Mouse (Mus musculus) kidney, postnatal 0 days (tissue): ENCODE data around the gene Emilin2. TPM values are rescaled to one million over a fixed set of nuclear protein-coding genes. Genes with fewer than 3 reads are reported as not detected.

Experiments used
- ATAC-seq: fragments of 200-750 bp; cut with Nextera tagmentation; replicated peaks from 2 replicates; pipeline ENCODE4 v1.8.0; 2017; ENCODE audit warnings: low read depth, moderate number of reproducible peaks, moderate TSS enrichment, moderate library complexity; ENCODE audit not compliant: low FRiP score
- DNase-seq: peaks from one replicate; pipeline ENCODE4 v3.0.0-alpha.2; 2016; ENCODE audit warnings: low spot score
- H3K27ac ChIP-seq: fragments of 300-500 bp; sonication (generic); 2 replicates; pipeline ENCODE4 v1.5.1; 2014; ENCODE audit warnings: mild to moderate bottlenecking
- H3K27me3 ChIP-seq: fragments of 300-500 bp; sonication (generic); 2 replicates; pipeline ENCODE4 v1.6.1; 2014; ENCODE audit warnings: low read length, mixed read lengths; ENCODE audit not compliant: insufficient read depth
- H3K36me3 ChIP-seq: fragments of 300-500 bp; sonication (generic); 2 replicates; pipeline ENCODE4 v1.6.1; 2014; ENCODE audit warnings: low read length, mixed read lengths; ENCODE audit not compliant: insufficient read depth
- H3K4me1 ChIP-seq: fragments of 300-500 bp; sonication (generic); replicated peaks from 2 replicates; pipeline ENCODE4 v1.6.1; 2014; ENCODE audit warnings: antibody characterized with exemption, low read length, mixed read lengths; ENCODE audit not compliant: insufficient read depth
- H3K4me2 ChIP-seq: fragments of 300-500 bp; sonication (generic); 2 replicates; pipeline ENCODE4 v1.6.1; 2014; ENCODE audit warnings: mild to moderate bottlenecking, low read length, moderate library complexity, mixed read lengths
- H3K4me3 ChIP-seq: fragments of 300-500 bp; sonication (generic); replicated peaks from 2 replicates; pipeline ENCODE4 v1.5.1; 2014; ENCODE audit warnings: low read depth, low read length
- H3K9ac ChIP-seq: fragments of 300-500 bp; sonication (generic); 2 replicates; pipeline ENCODE4 v1.6.1; 2014; ENCODE audit warnings: low read depth, low read length
- H3K9me3 ChIP-seq: fragments of 300-500 bp; sonication (generic); replicated peaks from 2 replicates; pipeline ENCODE4 v1.6.1; 2016; ENCODE audit warnings: low read length, inconsistent platforms, mixed read lengths
- CTCF ChIP-seq: IDR thresholded peaks from 2 replicates; pipeline ENCODE4 v1.5.1; 2016; ENCODE audit warnings: antibody characterized with exemption, low read depth, mild to moderate bottlenecking, moderate library complexity
- WGBS: fragments of 180-500 bp; shearing (Covaris S2); extraction: QIAGEN DNeasy Blood & Tissue Kit; methylation state at CpG from one replicate; pipeline ENCODE4 v1.1.7; 2014; 5-methylcytosine and 5-hydroxymethylcytosine counted together
- polyA plus RNA-seq: library from polyadenylated mRNA; unstranded; fragments of >200 nt; fragmentation: Nextera tagmentation; extraction: Ambion mirVana; gene quantifications from 2 replicates; pipeline ENCODE4 v1.2.1, GENCODE M21; 2015

The Emilin2 gene
- polyA plus RNA-seq, 1 experiment from 2014 or later = 2.4 TPM

- Histone ChIP-seq H3K4me1 (no peaks in the 10 kb centered on the region; the same call in 1 of the 2 replicates), H3K27ac (no peak overlapping the region), H3K9me3 (no peaks in the 10 kb centered on the region), H3K27me3 (no peaks in the 10 kb centered on the region), H3K9ac (no peak overlapping the region), H3K36me3 (no peaks in the 10 kb centered on the region), H3K4me2 (no peak overlapping the region), H3K4me3 (no peak overlapping the region)
- ATAC-seq (no peak), DNase-seq (no peak)
- TF ChIP-seq CTCF = peak; percentile 41; the same call in 1 of the 2 replicates
- WGBS = 54% methylated on average over 3 of the region's 3 CpGs
Observed at GRCm38 (mm10) chr17:71260658-71261057, 51.1 kb downstream of the Emilin2 start.

- no peak overlapping the region for H3K9ac ChIP-seq
- no peak overlapping the region for H3K27ac ChIP-seq
- WGBS = 44% methylated on average over 11 of the region's 11 CpGs
- H3K4me2 ChIP-seq = no peak overlapping the region
- no peak overlapping the region for H3K4me3 ChIP-seq
- TF ChIP-seq CTCF = no peak
- peak; percentile 65 for DNase-seq
- no peaks in the 10 kb centered on the region; the same call in 1 of the 2 replicates for H3K4me1 ChIP-seq
- ATAC-seq = peak; percentile 78
- no peaks in the 10 kb centered on the region for H3K27me3 ChIP-seq
- H3K36me3 ChIP-seq = no peaks in the 10 kb centered on the region
- H3K9me3 ChIP-seq = no peaks in the 10 kb centered on the region
Observed at GRCm38 (mm10) chr17:71259727-71260126, 52.1 kb downstream of the Emilin2 start.

- H3K4me3 ChIP-seq = no peak overlapping the region
- no peak for ATAC-seq
- no peaks in the 10 kb centered on the region for H3K27me3 ChIP-seq
- no peak overlapping the region for H3K27ac ChIP-seq
- H3K9ac ChIP-seq = no peak overlapping the region
- no peak overlapping the region for H3K4me2 ChIP-seq
- no peak for TF ChIP-seq CTCF
- 83% methylated on average over 13 of the region's 13 CpGs for WGBS
- DNase-seq = no peak
- no peaks in the 10 kb centered on the region for H3K36me3 ChIP-seq
- H3K4me1 ChIP-seq = peaks cover 2% of the 10 kb centered on the region; the same call in 1 of the 2 replicates
- no peaks in the 10 kb centered on the region for H3K9me3 ChIP-seq
Observed at GRCm38 (mm10) chr17:71256806-71257536, 54.8 kb downstream of the Emilin2 start.

GRCm38 (mm10) chr17:71256068-71256615 lies 55.6 kb downstream of the Emilin2 start:
- no peak overlapping the region for H3K4me2 ChIP-seq
- H3K9me3 ChIP-seq = no peaks in the 10 kb centered on the region
- no peak overlapping the region for H3K27ac ChIP-seq
- TF ChIP-seq CTCF = no peak
- no peaks in the 10 kb centered on the region for H3K36me3 ChIP-seq
- peaks cover 10% of the 10 kb centered on the region; the same call in 1 of the 2 replicates for H3K4me1 ChIP-seq
- WGBS = 71% methylated on average over 14 of the region's 14 CpGs
- no peak overlapping the region for H3K4me3 ChIP-seq
- no peak overlapping the region for H3K9ac ChIP-seq
- DNase-seq (no peak), ATAC-seq (no peak)
- no peaks in the 10 kb centered on the region for H3K27me3 ChIP-seq

GRCm38 (mm10) chr17:71254736-71255135 lies 57.0 kb downstream of the Emilin2 start:
- WGBS = 41% methylated on average over 6 of the region's 6 CpGs
- DNase-seq (peak; percentile 51), ATAC-seq (no peak)
- Histone ChIP-seq H3K36me3 (no peaks in the 10 kb centered on the region), H3K4me2 (no peak overlapping the region), H3K4me1 (peaks cover 17% of the 10 kb centered on the region; the same call in 1 of the 2 replicates), H3K9me3 (no peaks in the 10 kb centered on the region), H3K4me3 (no peak overlapping the region), H3K27ac (peak overlapping the region; percentile 56; the same call in 1 of the 2 replicates), H3K27me3 (no peaks in the 10 kb centered on the region), H3K9ac (no peak overlapping the region)
- TF ChIP-seq CTCF = peak; percentile 69

GRCm38 (mm10) chr17:71254106-71254505 lies 57.7 kb downstream of the Emilin2 start:
- ATAC-seq (no peak), DNase-seq (no peak)
- peak overlapping the region; percentile 56; the same call in 1 of the 2 replicates for H3K27ac ChIP-seq
- no peak for TF ChIP-seq CTCF
- peaks cover 17% of the 10 kb centered on the region; the same call in 1 of the 2 replicates for H3K4me1 ChIP-seq
- H3K4me3 ChIP-seq = no peak overlapping the region
- H3K9ac ChIP-seq = no peak overlapping the region
- H3K36me3 ChIP-seq = no peaks in the 10 kb centered on the region
- H3K9me3 ChIP-seq = no peaks in the 10 kb centered on the region
- H3K27me3 ChIP-seq = no peaks in the 10 kb centered on the region
- H3K4me2 ChIP-seq = no peak overlapping the region
- 50% methylated on average over 5 of the region's 5 CpGs for WGBS
